Mouse (Mus musculus) hindbrain, embryonic 15.5 days (tissue): ENCODE data around the gene Bcam. TPM values are rescaled to one million over a fixed set of nuclear protein-coding genes. Genes with fewer than 3 reads are reported as not detected.
A peak's percentile ranks its signal among the peaks of the same experiment; 100 is the strongest.

Experiments
- ATAC-seq: fragments of 200-750 bp; cut with Nextera tagmentation; 2 replicates; pipeline ENCODE4 v1.8.0; 2017; ENCODE audit warnings: low read depth, moderate number of reproducible peaks, moderate TSS enrichment; ENCODE audit not compliant: low FRiP score
- H3K27ac ChIP-seq: fragments of 300-500 bp; sonication (generic); replicated peaks from 2 replicates; pipeline ENCODE4 v1.5.1; 2015; ENCODE audit warnings: mild to moderate bottlenecking, inconsistent platforms
- H3K27me3 ChIP-seq: fragments of 300-500 bp; sonication (generic); 2 replicates; pipeline ENCODE4 v1.6.1; 2015; ENCODE audit warnings: control low read depth, inconsistent platforms
- H3K36me3 ChIP-seq: fragments of 300-500 bp; sonication (generic); 2 replicates; pipeline ENCODE4 v1.6.1; 2015; ENCODE audit warnings: control low read depth, inconsistent platforms
- H3K4me1 ChIP-seq: fragments of 300-500 bp; sonication (generic); replicated peaks from 2 replicates; pipeline ENCODE4 v1.6.1; 2015; ENCODE audit warnings: control low read depth, inconsistent platforms
- H3K4me2 ChIP-seq: fragments of 300-500 bp; sonication (generic); 2 replicates; pipeline ENCODE4 v1.6.1; 2015; ENCODE audit warnings: moderate library complexity, mild to moderate bottlenecking, inconsistent platforms
- H3K4me3 ChIP-seq: fragments of 300-500 bp; sonication (generic); 2 replicates; pipeline ENCODE4 v1.5.1; 2015; ENCODE audit warnings: mild to moderate bottlenecking, inconsistent platforms
- H3K9ac ChIP-seq: fragments of 300-500 bp; sonication (generic); 2 replicates; pipeline ENCODE4 v1.6.1; 2015; ENCODE audit warnings: inconsistent platforms
- H3K9me3 ChIP-seq: fragments of 300-500 bp; sonication (generic); 2 replicates; pipeline ENCODE4 v1.6.1; 2016; ENCODE audit warnings: control low read depth, inconsistent platforms
- WGBS: fragments of 180-500 bp; shearing (Covaris S2); methylation state at CpG from one replicate; pipeline ENCODE4 v1.1.7; 2015; 5-methylcytosine and 5-hydroxymethylcytosine counted together
- polyA plus RNA-seq: library from polyadenylated mRNA; unstranded; fragments of >200 nt; fragmentation: Nextera tagmentation; extraction: Ambion mirVana; gene quantifications from 2 replicates; pipeline ENCODE4 v1.2.1, GENCODE M21; 2015

The Bcam gene
- polyA plus RNA-seq, 1 experiment from 2014 or later = 20.7 TPM

DNA sequence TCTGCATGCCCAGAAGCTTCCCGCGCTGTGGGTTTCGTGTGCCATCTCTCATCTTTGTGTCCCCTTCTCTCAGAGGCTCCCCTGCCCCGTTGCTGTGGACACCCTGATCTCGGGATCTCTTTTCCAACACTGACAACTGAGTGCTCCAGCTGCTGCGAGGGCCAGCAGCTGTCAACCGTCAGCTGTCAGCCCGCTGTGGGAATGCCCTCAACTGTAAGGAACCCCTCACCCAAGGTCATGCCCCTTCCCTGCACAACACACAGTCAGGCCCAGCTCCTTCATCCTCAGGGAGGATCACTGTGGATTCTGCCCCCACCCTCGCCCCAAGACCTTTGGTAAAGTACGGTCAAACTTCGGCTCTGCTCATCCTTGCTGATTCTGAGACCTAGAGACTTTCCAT, 8.5 kb downstream of the Bcam start:
- Histone ChIP-seq H3K36me3 (no peaks in the 10 kb centered on the region), H3K27me3 (no peaks in the 10 kb centered on the region), H3K4me3 (no peak overlapping the region), H3K4me1 (no peaks in the 10 kb centered on the region), H3K9me3 (no peaks in the 10 kb centered on the region), H3K9ac (no peak overlapping the region), H3K27ac (no peak overlapping the region), H3K4me2 (no peak overlapping the region)
- WGBS = 81% methylated on average over 11 of the region's 11 CpGs
- ATAC-seq = no peak

- Histone ChIP-seq H3K9me3 (no peaks in the 10 kb centered on the region), H3K4me1 (no peaks in the 10 kb centered on the region), H3K27ac (no peak overlapping the region), H3K4me3 (no peak overlapping the region), H3K9ac (no peak overlapping the region), H3K36me3 (no peaks in the 10 kb centered on the region), H3K27me3 (no peaks in the 10 kb centered on the region), H3K4me2 (no peak overlapping the region)
- 88% methylated on average over 13 of the region's 13 CpGs for WGBS
- no peak for ATAC-seq
Measured at GRCm38 (mm10) chr7:19760021-19760420, 10.8 kb downstream of the Bcam start.

- H3K27me3 ChIP-seq = no peaks in the 10 kb centered on the region
- no peak overlapping the region for H3K4me2 ChIP-seq
- H3K4me3 ChIP-seq = no peak overlapping the region
- H3K27ac ChIP-seq = no peak overlapping the region
- no peaks in the 10 kb centered on the region for H3K36me3 ChIP-seq
- H3K9ac ChIP-seq = no peak overlapping the region
- WGBS = 92% methylated on average over 13 of the region's 13 CpGs
- no peaks in the 10 kb centered on the region for H3K9me3 ChIP-seq
- no peaks in the 10 kb centered on the region for H3K4me1 ChIP-seq
- no peak for ATAC-seq
Measured at GRCm38 (mm10) chr7:19758623-19759022, 12.2 kb downstream of the Bcam start.

DNA sequence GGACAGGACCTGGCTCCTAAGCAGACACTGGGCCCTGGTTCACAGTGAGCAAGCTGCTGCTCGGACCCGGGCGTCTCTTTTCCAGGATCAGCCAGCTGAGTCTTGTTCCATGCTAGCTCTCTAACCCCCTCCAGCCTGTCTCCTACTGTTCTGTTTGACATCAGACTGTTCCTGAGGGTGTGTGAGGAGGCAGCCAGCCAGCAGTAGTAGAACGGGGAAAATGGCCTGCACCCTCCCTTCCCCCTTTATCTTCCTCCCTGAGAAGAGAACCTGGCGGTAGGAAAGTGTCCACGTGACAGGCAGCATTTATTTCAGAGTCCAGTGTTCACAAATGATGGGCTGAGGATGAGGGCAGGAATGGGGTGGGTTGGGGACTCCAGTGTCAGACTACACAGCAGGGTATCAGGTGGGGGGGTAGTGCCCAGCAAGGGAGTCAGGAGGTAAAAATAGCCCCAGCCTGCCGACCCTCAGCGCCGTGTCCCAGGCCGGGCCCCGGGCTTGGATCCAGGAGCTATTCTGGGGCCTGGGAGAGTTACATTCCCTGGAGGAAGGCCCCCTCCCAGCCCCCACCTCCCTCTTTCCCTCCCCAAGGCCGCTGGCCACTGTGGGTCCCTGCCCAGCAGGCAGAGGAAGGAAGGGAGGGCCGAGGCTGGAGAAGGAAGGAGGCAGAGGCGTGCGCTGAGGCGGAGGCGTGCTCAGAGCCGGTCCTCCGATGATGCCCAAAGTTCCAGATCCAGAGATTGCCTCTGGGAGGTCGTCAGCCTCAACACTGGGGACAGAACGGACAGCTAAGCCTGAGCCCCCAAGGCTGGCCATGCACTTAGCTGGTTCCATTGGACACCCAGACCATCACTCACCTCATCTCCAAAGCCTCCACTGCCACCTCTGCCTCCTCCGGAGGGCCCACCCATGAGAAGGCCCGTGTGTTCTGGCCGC, 14.7 kb downstream of the Bcam start:
- peak; percentile 36; the same call in 1 of the 2 replicates for ATAC-seq
- Histone ChIP-seq H3K27me3 (no peaks in the 10 kb centered on the region), H3K9ac (no peak overlapping the region), H3K4me1 (no peaks in the 10 kb centered on the region), H3K36me3 (no peaks in the 10 kb centered on the region), H3K4me2 (no peak overlapping the region), H3K27ac (0 out of 2 replicates have a peak overlapping the region, but pooled peaks have one; percentile 28), H3K9me3 (no peaks in the 10 kb centered on the region), H3K4me3 (no peak overlapping the region)
- 80% methylated on average over 22 of the region's 24 CpGs for WGBS

GRCm38 (mm10) chr7:19755008-19755407, 15.8 kb downstream of the Bcam start:
- WGBS = 90% methylated on average over 2 of the region's 2 CpGs

DNA sequence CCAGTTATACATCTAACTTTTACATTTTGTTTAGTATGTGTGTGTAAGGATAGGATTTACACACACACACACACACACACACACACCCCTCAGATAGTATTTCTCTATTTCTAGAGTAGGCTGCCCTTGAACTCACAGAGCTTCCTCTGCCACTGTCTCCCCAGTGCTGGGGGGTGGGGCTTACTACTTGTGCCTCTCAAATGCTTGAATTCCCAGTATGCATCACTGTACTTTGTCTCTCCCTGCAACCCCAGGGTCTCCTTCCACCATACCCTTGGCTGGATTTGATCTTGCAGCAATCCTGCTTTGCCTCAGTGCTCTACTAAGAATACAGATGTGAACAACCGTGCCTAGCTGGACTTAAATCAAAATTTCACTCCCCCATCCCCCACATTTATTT, 16.8 kb downstream of the Bcam start:
- Histone ChIP-seq H3K4me2 (no peak overlapping the region), H3K9me3 (no peaks in the 10 kb centered on the region), H3K27ac (no peak overlapping the region), H3K4me1 (peaks cover 7% of the 10 kb centered on the region), H3K9ac (no peak overlapping the region), H3K4me3 (no peak overlapping the region), H3K27me3 (no peaks in the 10 kb centered on the region), H3K36me3 (no peaks in the 10 kb centered on the region)
- 89% methylated on average over 1 of the region's 1 CpGs for WGBS
- ATAC-seq = no peak

More at GRCm38 (mm10) chr7:19755008-19755407, 15.8 kb downstream of the Bcam start:
- peaks cover 7% of the 10 kb centered on the region for H3K4me1 ChIP-seq
- H3K27me3 ChIP-seq = no peaks in the 10 kb centered on the region
- no peaks in the 10 kb centered on the region for H3K36me3 ChIP-seq
- no peak overlapping the region for H3K27ac ChIP-seq
- ATAC-seq = no peak
- H3K9me3 ChIP-seq = no peaks in the 10 kb centered on the region
- H3K4me2 ChIP-seq = no peak overlapping the region
- no peak overlapping the region for H3K9ac ChIP-seq
- H3K4me3 ChIP-seq = no peak overlapping the region

- Histone ChIP-seq H3K9me3 (no peaks in the 10 kb centered on the region), H3K27ac (no peak overlapping the region), H3K4me2 (no peak overlapping the region), H3K4me3 (no peak overlapping the region), H3K36me3 (no peaks in the 10 kb centered on the region), H3K9ac (no peak overlapping the region), H3K4me1 (peaks cover 9% of the 10 kb centered on the region), H3K27me3 (no peaks in the 10 kb centered on the region)
- 77% methylated on average over 7 of the region's 7 CpGs for WGBS
- ATAC-seq = no peak
Measured at GRCm38 (mm10) chr7:19753587-19753986, 17.2 kb downstream of the Bcam start.

GRCm38 (mm10) chr7:19752652-19753051, 18.2 kb downstream of the Bcam start:
- WGBS = 71% methylated on average over 8 of the region's 8 CpGs
- no peak for ATAC-seq

GRCm38 (mm10) chr7:19751070-19751383, 19.8 kb downstream of the Bcam start:
- Histone ChIP-seq H3K27ac (no peak overlapping the region), H3K4me2 (peak overlapping the region; percentile 83; the same call in 1 of the 2 replicates), H3K4me3 (0 out of 2 replicates have a peak overlapping the region, but pooled peaks have one; percentile 82), H3K4me1 (peaks cover 32% of the 10 kb centered on the region), H3K36me3 (no peaks in the 10 kb centered on the region), H3K9ac (no peak overlapping the region), H3K9me3 (no peaks in the 10 kb centered on the region), H3K27me3 (no peaks in the 10 kb centered on the region)
- no peak for ATAC-seq
- WGBS = 63% methylated on average over 4 of the region's 4 CpGs

More at GRCm38 (mm10) chr7:19752652-19753051, 18.2 kb downstream of the Bcam start:
- H3K36me3 ChIP-seq = no peaks in the 10 kb centered on the region
- peaks cover 18% of the 10 kb centered on the region for H3K4me1 ChIP-seq
- no peaks in the 10 kb centered on the region for H3K27me3 ChIP-seq
- no peak overlapping the region for H3K4me2 ChIP-seq
- no peak overlapping the region for H3K4me3 ChIP-seq
- no peaks in the 10 kb centered on the region for H3K9me3 ChIP-seq
- H3K9ac ChIP-seq = no peak overlapping the region
- no peak overlapping the region for H3K27ac ChIP-seq

GRCm38 (mm10) chr7:19750217-19751069, 20.4 kb downstream of the Bcam start, which contains the start of gene Nectin2:
Nectin2 (minus strand) TSS chr7:19750483.
- WGBS = 19% methylated on average over 19 of the region's 19 CpGs
- Histone ChIP-seq H3K9me3 (no peaks in the 10 kb centered on the region), H3K27me3 (no peaks in the 10 kb centered on the region), H3K4me1 (peaks cover 32% of the 10 kb centered on the region), H3K9ac (peak within 1 kb of the TSS; percentile 88), H3K4me2 (peak within 1 kb of the TSS; percentile 83), H3K27ac (peak within 1 kb of the TSS; percentile 87), H3K4me3 (peak within 1 kb of the TSS; percentile 82), H3K36me3 (no peaks in the 10 kb centered on the region)
- peak; percentile 68 for ATAC-seq

GRCm38 (mm10) chr7:19749389-19750216, 21.2 kb downstream of the Bcam start:
- no peaks in the 10 kb centered on the region for H3K9me3 ChIP-seq
- peak overlapping the region; percentile 83 for H3K4me2 ChIP-seq
- peak overlapping the region; percentile 87 for H3K27ac ChIP-seq
- H3K36me3 ChIP-seq = no peaks in the 10 kb centered on the region
- H3K4me3 ChIP-seq = peak overlapping the region; percentile 82
- H3K9ac ChIP-seq = peak overlapping the region; percentile 88
- H3K27me3 ChIP-seq = no peaks in the 10 kb centered on the region
- peaks cover 39% of the 10 kb centered on the region for H3K4me1 ChIP-seq
- WGBS = under 1% methylated on average over 37 of the region's 46 CpGs
- ATAC-seq = peak; percentile 92
